16 mouse cellular contexts compared by ENCODE assay signal in the genomic region with DNA sequence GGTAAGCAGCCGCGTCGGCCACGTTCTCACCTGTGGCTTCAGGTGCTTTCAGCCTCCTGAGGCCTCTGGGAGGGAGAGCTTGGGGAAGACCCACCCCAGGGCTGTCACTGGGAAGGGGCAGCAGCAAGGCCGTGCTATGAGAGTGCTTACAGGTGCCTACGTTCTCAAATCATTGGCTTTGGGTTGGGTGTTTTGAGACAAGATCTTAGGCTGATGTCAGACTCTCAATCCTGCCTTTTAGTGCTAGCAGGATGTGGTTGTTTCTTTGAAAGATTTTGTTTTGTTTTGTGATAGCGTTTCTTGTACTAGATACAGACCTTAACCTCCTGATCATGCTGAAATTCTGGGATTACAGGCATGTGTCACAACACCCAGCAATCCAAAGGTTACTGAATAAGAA.
"Had no signal": no experiment of that assay in that cellular context is flagged by ENCODE, and none has a peak within 500 bp of the region (broad histone marks: within the 10 kb centered on the region; RNA-seq: fewer than 3 reads in every experiment).

No protein-coding gene starts in this region.

- DNase-seq: kidney, adult 11 months; kidney, adult 8-10 months; kidney, postnatal 10 days; kidney, postnatal 36 days; layer of hippocampus, postnatal 36 days; liver, embryonic 13.5 days; lung, adult 2 months; lung, postnatal 14 days; lung, postnatal 4 days; midbrain, embryonic 14.5 days; retina, postnatal 1 day had no signal

- H3K4me3 ChIP-seq: kidney, embryonic 15.5 days; left cerebral cortex, adult 2 months; liver, embryonic 13.5 days; neural tube, embryonic 13.5 days; stomach, embryonic 15.5 days had no signal

- H3K27ac ChIP-seq: kidney, embryonic 15.5 days; left cerebral cortex, adult 2 months; liver, embryonic 13.5 days; neural tube, embryonic 13.5 days; stomach, embryonic 15.5 days had no signal

- H3K4me1 ChIP-seq: kidney, embryonic 15.5 days; liver, embryonic 13.5 days; neural tube, embryonic 13.5 days; stomach, embryonic 15.5 days had no signal

- H3K27me3 ChIP-seq: kidney, embryonic 15.5 days; liver, embryonic 13.5 days; neural tube, embryonic 13.5 days; stomach, embryonic 15.5 days had no signal

- H3K9me3 ChIP-seq: kidney, embryonic 15.5 days; liver, embryonic 13.5 days; neural tube, embryonic 13.5 days; stomach, embryonic 15.5 days had no signal

- H3K9ac ChIP-seq: kidney, embryonic 15.5 days; liver, embryonic 13.5 days; neural tube, embryonic 13.5 days; stomach, embryonic 15.5 days had no signal

- H3K4me2 ChIP-seq: kidney, embryonic 15.5 days; liver, embryonic 13.5 days; midbrain, embryonic 11.5 days; neural tube, embryonic 13.5 days; stomach, embryonic 15.5 days had no signal
